Mouse (Mus musculus) urinary bladder, adult 2 months (tissue): Measurements from ENCODE around the gene Mfn2. TPM values are rescaled to one million over a fixed set of nuclear protein-coding genes. Genes with fewer than 3 reads are reported as not detected.

Experiments used
- DNase-seq: peaks from one replicate; pipeline ENCODE4 v3.0.0; 2022; ENCODE audit warnings: low spot score
- polyA plus RNA-seq: library from polyadenylated mRNA; depleted of rRNA; stranded (reverse); fragments of >200 nt; gene quantifications from 2 replicates; pipeline ENCODE4 v1.2.3, GENCODE M21; 2012; rRNA removed

Mfn2 gene
- polyA plus RNA-seq, result 49.7 and 68.9 TPM in 2 replicates

DNA sequence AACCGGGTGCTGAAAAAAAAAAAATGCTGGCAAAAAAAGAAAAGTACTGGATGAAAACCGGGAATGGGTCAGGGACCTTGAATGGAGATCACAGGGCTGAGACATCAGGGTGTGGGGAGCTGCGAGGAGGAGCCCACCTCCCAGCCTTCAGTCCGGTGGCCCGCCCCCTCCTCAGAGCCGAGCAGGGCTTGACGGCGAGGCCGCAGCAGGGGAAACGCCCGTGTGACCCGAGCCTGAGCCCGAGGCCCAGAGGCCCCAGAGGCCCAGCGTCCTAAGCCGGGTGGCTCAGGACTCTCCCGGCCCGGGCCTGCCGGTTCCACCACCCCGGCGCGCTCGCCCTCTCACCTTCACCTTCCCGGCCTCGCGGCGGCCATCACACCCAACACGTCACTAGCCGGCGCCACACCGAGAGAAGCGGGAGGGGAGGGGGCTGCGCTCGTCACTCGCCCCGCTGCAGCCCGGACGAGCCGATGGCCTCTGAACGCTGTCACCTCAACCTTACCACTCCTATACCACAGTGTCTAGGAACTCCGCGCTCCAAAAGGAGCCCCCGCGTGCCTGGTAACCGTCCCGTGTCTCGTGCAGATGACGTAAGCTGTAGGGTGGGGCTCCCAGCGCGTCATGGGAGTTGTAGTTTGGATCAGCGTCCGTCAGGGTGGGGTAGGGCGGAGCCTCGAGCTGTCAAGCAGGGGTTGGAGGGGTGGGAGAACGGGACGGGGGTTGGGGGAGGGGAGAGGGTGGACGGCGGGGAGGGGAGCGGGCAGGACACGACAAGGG is at the start of gene Mfn2:
Mfn2 (minus strand) TSS at position 392 of the 777 bp plus-strand sequence.
- DNase-seq, result peak; percentile 94

DNA sequence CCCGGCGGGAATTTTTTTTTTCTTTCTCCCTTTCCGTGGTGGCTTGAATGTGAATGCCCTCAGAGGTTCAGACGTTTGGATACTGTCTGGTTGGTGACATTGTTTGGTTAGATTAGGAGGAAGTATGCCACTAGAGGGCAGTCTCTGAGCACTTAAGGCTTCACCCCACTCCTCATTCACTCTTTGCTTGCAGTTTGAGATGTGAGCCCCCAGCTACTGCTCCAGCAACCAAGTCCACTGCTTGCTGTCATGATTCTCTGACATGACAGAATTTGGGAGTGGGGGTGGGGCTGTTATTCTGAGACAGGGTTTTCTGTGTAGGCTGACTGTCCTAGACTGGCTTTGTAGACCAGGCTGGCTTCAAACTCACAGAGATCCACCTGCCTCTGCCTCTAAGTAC is 49.1 kb upstream of the Mfn2 start:
- DNase-seq, result no peak

DNA sequence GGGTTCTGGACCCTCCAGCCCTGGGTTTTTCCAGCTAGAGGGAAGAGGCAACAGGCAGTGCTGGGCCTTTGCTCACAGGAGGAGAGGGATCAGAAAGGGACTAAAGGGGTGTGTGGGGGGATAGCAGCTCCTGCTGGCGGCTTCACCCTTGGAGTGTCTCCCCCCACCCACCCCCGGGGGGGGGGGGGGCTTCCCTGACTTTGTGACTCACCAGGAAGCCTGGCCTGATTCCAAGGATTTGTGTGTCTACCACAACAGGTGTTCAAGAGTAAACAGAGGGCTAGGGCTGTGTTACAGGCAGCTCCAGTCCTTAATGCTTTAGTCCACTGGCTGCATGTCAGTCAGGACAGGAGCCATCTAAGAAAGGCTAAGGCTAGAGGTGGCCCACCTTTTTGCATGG is 43.0 kb upstream of the Mfn2 start:
- DNase-seq, result no peak

DNA sequence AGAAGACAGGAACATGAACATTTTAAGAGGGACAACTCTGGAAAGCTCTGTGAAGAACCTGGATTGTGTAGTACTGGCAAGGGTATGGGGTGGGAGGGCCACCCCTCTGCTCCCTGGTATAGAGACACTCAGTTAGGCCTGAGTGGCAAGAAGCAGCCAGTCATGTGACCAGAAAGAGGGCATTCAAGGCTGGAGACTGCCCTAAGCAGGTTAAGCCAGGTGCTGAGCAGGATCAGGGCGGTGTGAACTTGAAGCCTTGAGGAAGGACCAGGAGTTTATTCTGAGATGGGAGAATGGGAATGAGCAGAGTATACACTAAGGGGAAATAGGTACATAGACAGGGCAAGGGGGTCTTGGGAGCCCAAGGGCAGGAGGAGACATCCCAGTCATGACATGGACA is 38.5 kb upstream of the Mfn2 start:
- DNase-seq, result no peak

DNA sequence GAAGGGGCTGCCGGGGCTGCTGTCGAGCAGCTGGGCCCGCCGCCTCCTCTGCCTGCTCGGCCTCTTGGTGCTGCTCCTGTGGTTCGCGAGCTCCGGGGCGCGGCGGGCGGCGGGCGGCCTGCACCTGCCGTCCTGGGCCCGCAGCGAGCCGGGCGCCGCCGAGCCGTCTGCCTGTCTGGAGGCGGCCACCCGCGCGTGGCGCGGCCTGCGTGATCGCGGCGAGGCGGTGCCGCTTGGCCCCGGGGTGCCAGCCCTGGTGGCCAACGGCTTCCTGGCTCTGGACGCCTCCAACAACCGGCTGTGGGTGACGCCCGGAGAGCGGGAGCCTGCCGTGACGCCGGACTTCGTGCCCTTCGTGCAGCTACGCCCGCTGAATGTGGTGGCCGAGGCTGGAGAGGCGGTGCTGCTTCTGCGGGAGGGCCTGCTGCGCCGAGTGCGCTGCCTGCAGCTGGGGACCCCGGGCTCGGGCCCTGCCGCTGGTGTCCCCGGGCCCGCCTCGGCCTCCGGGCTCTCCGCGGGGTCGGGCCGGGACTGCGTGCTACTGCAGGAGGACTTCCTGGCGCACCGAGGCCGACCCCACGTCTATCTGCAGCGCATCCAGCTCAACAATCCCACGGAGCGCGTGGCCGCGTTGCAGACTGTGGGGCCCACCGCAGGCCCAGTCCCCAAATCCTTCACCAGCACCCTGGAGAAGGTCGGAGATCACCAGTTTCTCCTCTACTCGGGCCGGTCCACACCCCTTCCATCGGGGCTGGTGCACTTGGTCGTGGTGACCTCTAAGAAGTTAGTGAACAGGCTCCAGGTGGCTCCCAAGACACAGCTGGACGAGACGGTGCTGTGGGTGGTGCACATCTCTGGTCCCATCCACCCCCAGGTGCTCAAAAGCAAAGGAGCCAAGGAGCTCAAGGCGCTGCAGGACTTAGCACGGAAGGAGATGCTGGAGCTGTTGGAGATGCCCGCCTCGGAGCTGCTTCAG is 36.8 kb upstream of the Mfn2 start:
- DNase-seq, result peak; percentile 67

DNA sequence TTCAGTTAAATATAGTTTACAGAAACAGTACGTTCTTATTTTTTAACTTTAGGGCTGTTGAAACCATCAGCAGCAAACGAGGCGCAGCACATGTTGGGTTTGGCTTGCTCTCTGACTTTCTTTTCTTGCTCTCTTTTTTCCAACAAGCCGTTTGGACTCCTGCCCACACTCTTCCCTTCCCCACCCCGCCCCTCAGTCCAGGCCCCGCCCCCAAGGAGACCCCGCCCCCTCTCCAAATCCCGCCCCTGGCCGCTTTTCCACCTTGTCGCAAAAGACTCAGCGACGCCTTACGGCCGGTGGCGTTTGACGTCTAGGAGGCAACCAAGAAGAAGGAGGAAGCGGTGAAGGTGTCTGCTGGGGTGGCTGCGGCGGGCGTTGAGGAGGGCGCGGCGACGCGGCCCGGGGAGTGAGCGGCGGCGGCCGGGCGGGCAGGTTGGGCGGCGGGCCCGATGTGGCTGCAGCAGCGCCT is 36.1 kb upstream of the Mfn2 start, which contains the start of gene 2510039O18Rik:
2510039O18Rik (plus strand) TSS at position 320 of the 469 bp plus-strand sequence.
- no peak for DNase-seq

DNA sequence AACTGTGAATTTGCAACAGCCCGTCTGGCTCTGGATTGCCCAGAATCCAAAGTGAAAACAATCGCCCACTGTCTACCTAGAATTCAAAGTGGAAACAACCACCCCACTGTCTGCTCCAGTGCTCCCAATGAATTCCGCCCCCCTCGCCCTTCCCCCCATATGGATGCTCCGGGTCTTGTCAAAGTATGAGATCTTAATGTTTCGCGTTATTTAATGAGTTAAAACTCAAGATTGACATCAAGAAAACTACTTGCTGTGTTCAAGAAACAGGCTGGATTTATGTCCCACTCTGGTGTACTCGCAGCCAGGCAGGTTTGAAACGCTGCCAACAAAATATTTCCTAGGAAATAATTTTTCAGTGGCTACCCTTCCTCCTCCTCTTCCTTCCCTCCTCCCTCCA is 35.6 kb upstream of the Mfn2 start:
- no peak for DNase-seq

DNA sequence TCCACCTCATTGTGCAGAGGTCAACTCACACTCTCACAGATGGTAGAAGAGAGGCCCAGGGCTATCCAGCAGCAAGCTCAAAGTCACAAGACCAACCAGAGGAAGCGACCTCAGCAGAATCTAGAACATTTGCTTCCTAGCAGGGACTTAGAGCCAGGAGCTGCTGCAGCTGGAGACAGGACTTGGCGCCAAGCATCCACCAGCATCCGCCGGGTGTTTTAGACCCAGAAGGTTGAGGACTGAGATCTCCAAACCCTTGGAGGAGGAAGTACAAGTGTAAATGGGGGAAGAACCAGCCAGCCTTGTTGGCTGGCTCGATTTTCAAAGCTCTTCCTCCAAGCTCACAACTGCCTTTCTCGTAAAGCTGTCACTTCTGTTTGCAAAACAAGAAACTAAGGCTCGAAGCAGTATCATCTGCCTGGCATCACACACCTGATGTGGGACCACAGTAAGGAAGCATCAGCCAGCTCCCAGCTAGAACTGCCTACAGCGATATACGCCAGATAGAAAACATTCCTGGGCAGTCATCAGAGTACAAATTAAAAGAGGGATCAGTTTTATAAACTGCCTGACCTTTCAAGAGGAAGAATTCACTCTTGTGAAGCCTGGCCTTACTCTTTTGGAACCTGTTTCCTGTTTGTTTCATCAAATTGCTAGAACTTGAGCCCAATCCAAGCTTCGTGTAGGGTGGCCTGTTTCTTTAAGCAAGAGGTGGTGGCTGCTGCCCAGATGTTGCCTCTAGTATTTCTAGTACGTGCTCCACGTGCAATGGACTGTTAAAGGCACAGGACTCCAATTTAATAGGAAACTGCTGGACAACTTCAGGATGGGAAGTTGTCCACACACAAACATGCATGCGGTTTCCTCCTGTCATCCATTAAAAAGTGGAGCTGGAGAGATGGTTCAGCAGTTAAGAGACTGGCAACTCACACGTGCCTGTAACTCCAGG is 33.9 kb upstream of the Mfn2 start:
- DNase-seq, result no peak

DNA sequence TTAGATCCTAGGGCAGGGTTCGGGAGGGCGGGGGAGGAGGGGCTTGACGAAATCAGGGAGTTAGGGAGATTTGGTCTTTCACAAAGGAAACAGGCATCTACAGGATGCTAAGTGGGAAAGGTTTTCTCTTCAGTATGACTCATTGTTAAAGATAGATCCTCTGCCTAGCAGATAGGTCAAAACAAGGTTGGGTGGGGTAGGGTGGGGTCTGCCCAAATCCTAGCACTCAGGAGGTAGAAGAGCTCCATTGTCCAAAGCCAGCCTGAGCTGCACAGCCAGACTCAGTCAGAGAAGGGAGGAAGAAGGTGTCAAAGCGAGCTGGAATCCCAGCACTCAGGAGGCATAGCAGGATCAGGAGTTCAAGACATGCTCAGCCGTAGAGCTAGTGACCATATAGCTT is 33.0 kb upstream of the Mfn2 start:
- no peak for DNase-seq

DNA sequence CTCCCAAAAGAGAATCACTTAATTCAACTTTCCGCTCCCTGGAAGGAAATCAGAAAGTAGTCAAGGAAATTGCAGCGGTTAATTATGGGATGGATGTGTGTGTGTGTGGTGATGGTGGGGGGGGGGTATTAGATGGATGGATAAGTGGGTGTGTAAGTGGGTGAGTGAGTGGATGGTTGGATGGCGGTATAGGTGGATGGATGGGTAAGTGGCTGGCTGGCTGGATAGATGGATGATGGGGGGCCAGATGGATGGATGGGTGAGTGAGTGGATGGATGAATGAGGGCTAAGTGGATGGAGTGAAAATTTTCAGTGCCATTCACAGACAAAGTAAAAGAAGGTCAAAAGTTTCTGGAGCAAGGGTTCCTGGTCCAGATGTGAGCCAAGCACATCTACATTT is 32.5 kb upstream of the Mfn2 start:
- DNase-seq, result no peak

DNA sequence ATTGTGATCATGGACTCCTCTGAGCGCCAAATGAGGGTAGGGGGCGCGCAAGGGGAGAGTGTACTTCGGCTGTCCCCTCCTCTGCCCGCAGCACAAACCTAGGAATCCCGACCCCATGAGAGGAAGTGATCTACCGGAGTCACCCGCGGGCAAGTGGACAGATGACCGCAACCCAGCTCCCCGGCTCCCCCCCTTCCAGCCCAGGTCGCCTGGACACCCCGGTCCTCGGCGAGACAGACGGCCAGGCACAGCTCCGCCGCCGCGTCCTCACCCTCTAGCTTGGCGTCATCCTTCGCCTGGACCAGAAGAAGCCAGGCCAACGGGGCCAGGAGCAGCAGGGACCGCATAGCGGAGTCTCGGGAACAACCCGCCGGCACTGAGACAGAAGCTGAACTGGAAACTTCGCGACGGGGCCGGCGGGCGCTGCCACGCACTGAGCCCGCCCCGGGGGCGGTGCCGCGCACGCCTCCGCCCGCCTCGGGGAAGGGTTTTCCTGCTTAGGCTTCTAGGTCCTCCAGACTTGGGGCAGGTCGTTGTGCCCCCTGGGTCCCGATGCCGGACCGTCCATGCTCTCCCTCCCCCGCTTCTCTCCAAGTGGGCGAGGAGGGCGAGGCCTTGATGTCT is 31.9 kb upstream of the Mfn2 start, which contains the start of gene Plod1:
Plod1 (minus strand) TSS at position 437 of the 624 bp plus-strand sequence.
- peak; percentile 80 for DNase-seq

DNA sequence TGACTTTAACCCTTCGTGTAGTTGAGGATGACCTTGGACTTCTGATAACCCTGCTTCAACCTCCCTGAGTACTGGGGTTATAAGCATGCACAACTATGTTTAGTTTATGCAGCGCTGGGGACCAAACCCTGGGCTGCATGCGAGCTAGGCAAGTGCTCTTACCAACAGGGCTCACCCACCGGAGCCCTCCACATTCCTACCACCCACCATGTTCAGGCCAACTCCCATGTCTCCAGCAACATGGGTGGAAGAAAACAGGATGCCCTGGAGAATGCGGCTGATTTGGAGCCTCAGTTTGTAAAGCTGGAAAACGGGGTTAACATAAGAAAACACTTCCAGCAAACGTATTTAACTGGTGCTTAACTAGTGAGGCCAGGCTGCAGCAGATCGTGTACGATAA is 31.4 kb upstream of the Mfn2 start:
- DNase-seq, result no peak

DNA sequence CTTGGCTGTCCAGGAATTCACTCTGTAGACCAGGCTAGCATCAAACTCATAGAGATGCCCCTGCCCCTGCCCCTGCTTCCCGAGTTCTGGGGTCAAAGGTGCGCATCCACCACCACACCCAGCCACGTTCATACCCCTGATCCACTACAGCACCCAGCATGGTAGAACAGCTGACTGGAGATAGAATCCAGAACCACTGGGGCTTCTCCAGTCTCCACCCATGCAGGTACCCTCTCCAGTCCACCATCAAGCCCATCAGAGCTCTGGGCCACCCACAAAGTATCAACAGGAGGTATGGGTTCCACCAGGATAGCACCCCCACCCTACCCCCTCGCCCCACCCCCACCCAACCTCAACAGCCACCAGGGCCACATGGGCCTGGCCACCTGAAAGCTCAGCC is 30.1 kb upstream of the Mfn2 start:
- no peak for DNase-seq

DNA sequence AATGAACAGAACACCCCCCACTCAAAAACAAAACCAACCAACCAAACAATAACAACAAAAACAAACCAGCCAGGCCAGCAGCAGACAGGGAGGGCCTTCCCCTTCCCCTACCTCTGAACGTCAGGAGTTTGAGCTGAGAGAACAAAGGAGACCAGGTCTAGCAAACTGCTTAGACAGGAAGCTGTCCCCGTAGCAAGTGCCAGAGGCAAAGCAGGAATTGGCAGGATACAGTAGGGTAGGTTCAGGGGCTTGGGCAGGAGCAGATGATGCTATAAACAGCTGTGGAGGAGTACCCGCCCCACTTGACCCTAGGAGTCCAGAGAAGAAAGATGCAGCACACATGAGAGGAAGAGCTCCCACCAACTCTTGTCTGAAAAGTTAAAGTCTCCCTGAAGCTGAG is 29.6 kb upstream of the Mfn2 start:
- no peak for DNase-seq

DNA sequence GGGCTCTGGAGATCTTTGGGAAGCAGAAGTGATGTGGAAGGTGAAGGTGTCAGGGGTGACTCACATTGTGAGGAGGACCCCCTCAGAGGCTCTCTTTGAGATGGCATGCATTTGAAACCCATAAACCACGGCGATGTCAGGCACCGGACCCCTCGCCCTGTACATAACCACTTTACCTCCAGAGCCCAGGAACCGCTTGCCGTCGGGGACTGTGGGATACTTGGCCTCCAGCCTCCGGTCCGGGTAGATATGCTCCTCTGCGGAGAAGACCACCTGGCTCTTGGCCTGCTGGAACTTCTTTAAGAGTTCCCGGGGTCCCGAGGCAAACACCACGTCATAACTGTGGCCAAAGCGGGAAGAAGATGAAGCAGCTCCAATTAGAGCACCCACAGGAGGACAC is 26.4 kb upstream of the Mfn2 start:
- DNase-seq, result no peak

DNA sequence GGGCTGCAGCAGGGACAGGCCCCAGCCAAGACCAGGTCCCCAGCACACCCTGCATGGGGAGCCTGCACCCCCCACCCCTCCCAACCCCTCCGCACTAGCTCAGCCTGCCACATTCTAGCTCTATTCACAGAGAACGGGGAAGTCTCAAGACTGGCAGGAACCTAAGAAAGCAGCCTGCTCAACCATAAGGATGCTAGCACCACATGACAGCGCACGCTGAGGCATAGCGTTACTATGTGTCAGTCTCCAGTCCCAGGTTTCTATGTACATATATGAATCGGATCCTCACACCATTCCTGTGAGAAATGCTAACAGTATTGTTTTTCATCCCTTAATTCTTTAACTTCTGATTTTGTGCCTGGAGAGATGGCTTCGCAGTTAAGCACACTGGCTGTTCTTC is 24.0 kb upstream of the Mfn2 start:
- no peak for DNase-seq

DNA sequence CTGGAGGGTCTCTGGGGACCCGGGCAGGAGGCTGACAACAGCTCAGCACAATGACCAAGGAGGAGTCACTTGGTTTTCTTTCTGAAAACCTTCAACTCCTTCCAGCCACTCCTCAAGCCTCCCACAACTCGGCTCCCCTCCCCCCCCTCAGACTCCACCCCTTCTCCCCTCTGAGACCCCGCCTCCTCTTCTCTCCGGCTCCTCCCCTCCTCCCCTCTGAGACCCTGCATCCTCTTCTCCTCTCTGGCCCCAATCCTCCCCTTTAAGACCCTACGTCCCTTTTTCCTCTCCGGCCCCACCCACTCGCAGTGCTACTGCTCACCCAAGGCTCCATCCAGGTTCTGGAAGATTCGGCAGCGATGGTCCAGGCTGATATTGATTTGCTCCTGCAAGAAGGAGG is 23.6 kb upstream of the Mfn2 start:
- DNase-seq, result no peak

DNA sequence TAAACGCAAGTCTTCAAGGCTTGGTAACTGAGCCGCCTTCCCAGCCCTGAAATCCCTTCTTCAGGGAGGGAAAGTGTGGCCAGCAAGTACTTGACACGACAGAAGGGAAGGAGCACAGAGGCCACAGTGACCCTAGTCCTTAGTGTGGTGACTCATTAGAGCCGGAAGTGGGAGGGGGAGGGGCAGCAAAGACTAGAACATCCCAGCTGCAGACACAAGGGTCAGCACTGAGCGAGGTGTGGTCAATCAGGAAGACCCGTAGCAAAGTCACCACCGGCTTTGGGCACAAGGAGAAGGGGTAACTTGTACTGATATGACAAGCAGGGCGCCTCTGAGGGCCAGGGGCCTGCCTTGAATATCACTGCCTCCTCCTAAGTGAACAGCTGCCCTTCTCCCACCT is 23.2 kb upstream of the Mfn2 start:
- DNase-seq, result no peak

DNA sequence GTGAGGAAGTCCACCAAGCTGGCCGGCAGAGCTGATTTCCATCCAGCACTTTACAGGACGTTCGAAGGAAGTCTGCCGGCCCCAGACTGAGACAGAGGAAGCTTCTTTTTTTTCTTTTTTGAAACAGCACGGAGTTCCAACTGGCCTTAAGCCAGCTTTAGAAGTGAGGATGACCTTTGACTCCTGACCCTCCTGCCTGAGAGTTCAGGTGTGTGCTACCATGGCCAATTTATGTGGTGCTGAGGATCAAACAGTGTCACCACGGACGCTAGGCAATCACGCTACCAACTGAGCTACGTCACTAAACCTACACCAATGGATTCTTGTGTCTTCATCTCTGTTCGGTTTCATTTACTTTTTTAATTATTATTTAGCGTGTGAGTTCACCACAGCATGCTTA is 17.8 kb upstream of the Mfn2 start:
- DNase-seq, result no peak

DNA sequence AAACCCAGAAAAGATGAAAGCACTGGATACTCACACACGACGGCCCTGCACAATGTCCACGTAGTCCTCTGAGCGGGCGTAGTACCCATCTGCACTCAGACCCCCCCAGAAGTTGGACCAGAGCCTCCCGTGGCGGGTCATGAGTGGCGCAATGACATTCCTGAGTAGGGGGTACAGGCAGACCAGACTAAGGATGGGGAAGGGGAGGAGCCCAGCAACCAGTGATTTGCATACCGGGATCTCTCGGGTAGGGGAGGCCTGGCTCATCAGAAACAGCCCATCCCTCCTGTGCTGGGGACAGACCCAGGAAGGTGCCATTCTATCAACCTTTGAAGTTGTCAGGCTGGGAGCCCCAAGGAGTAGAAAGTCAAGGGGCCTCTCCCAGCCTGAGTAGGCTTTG is 16.5 kb upstream of the Mfn2 start:
- DNase-seq, result no peak
